Mouse (Mus musculus) left cerebral cortex, postnatal 14 days (tissue): ENCODE results near the gene Nfia. TPM values are rescaled to one million over a fixed set of nuclear protein-coding genes. Genes with fewer than 3 reads are reported as not detected.

Experiments
- DNase-seq, 2 experiments: peaks; one replicate each; pipeline ENCODE4 v3.0.0; 2021 to 2022; ENCODE audit warnings: low spot score in 2 of 2, mixed read lengths in 1 of 2
- intact Hi-C: fragments of 180-260 bp; cut with DNase I; formaldehyde crosslinking; loops from one replicate; pipeline ENCODE4 v1.15.1; 2025
- total RNA-seq, 2 experiments: library from RNA; stranded (reverse); gene quantifications; 2 replicates each; pipeline ENCODE4 v1.2.3; 2021

Gene Nfia
- total RNA-seq, 2 experiments from 2014 or later: 67.1 to 75.4 TPM

GRCm38 (mm10) chr4:97757978-97758461 is 14.5 kb upstream of the Nfia start:
- intact Hi-C loops: loop anchor here (10.0 kb wide), 1 partner anchor 247 kb away; no protein-coding TSS in a partner anchor
- DNase-seq: peak; percentile 48 to 67

GRCm38 (mm10) chr4:97758661-97759060 is 13.9 kb upstream of the Nfia start:
- intact Hi-C loops: loop anchor here (10.0 kb wide), 1 partner anchor 246 kb away; no protein-coding TSS in a partner anchor
- no peak for DNase-seq

- intact Hi-C loops: no loop called here
- no peak for DNase-seq
Measured at GRCm38 (mm10) chr4:97764616-97765015, 7.9 kb upstream of the Nfia start.

- intact Hi-C loops: no loop called here
- no peak for DNase-seq
Measured at GRCm38 (mm10) chr4:97765341-97766020, 7.1 kb upstream of the Nfia start.

GRCm38 (mm10) chr4:97766100-97766499 is 6.4 kb upstream of the Nfia start:
- no peak for DNase-seq
- intact Hi-C loops: no loop called here

- intact Hi-C loops: no loop called here
Measured at GRCm38 (mm10) chr4:97767025-97767424, 5.5 kb upstream of the Nfia start.

GRCm38 (mm10) chr4:97767516-97767915 is 5.0 kb upstream of the Nfia start:
- intact Hi-C loops: no loop called here
- no peak for DNase-seq

More at GRCm38 (mm10) chr4:97767025-97767424, 5.5 kb upstream of the Nfia start:
- DNase-seq: no peak

GRCm38 (mm10) chr4:97769861-97770260 is 2.7 kb upstream of the Nfia start:
- intact Hi-C loops: loop anchor here (5.0 kb wide), 1 partner anchor 227 kb away; no protein-coding TSS in a partner anchor
- DNase-seq: no peak

GRCm38 (mm10) chr4:97771426-97771825 is 1.1 kb upstream of the Nfia start:
- intact Hi-C loops: loop anchor here (5.0 kb wide), 1 partner anchor 226 kb away; no protein-coding TSS in a partner anchor
- DNase-seq: no peak

- intact Hi-C loops: loop anchor here (5.0 kb wide), 1 partner anchor 225 kb away; no protein-coding TSS in a partner anchor
- peak; percentile 95 for DNase-seq
Measured at GRCm38 (mm10) chr4:97772084-97772484, 450 bp upstream of the Nfia start.

GRCm38 (mm10) chr4:97773110-97773593 is 618 bp downstream of the Nfia start:
- DNase-seq: peak; percentile 94 to 97
- intact Hi-C loops: loop anchor here (5.0 kb wide), 1 partner anchor 224 kb away; no protein-coding TSS in a partner anchor

GRCm38 (mm10) chr4:97773791-97774190 is 1.3 kb downstream of the Nfia start:
- intact Hi-C loops: loop anchor here (5.0 kb wide), 1 partner anchor 224 kb away; no protein-coding TSS in a partner anchor
- no peak for DNase-seq

GRCm38 (mm10) chr4:97774446-97774950 is 2.0 kb downstream of the Nfia start:
- no peak for DNase-seq
- intact Hi-C loops: loop anchor here (5.0 kb wide), 1 partner anchor 223 kb away; no protein-coding TSS in a partner anchor

- intact Hi-C loops: loop anchor here (5.0 kb wide), 1 partner anchor 332 kb away; no protein-coding TSS in a partner anchor
- peak; percentile 32 to 41 for DNase-seq
Measured at GRCm38 (mm10) chr4:97775059-97775458, 2.5 kb downstream of the Nfia start.

GRCm38 (mm10) chr4:97775494-97776265 is 3.1 kb downstream of the Nfia start:
- no peak for DNase-seq

GRCm38 (mm10) chr4:97776388-97777080 is 4.0 kb downstream of the Nfia start:
- intact Hi-C loops: loop anchor here (5.0 kb wide), 1 partner anchor 331 kb away; no protein-coding TSS in a partner anchor
- no peak for DNase-seq

More at GRCm38 (mm10) chr4:97775494-97776265, 3.1 kb downstream of the Nfia start:
- intact Hi-C loops: loop anchor here (5.0 kb wide), 1 partner anchor 332 kb away; no protein-coding TSS in a partner anchor

GRCm38 (mm10) chr4:97777081-97777705 is 4.7 kb downstream of the Nfia start:
- peak in 1 of 2 experiments; percentile 31 for DNase-seq
- intact Hi-C loops: loop anchor here (5.0 kb wide), 1 partner anchor 330 kb away; no protein-coding TSS in a partner anchor

- intact Hi-C loops: loop anchor here (5.0 kb wide), 1 partner anchor 330 kb away; no protein-coding TSS in a partner anchor
- DNase-seq: peak; percentile 39 to 59
Measured at GRCm38 (mm10) chr4:97777706-97778176, 5.2 kb downstream of the Nfia start, which contains the start of gene E130114P18Rik. TSS of gene E130114P18Rik (minus strand) at chr4:97778078.
